Mouse (Mus musculus) retina, postnatal 1 day (tissue): ENCODE data around the gene Tmem156.
A peak's percentile ranks its signal among the peaks of the same experiment; 100 is the strongest.

Experiments
- DNase-seq: peaks from one replicate; pipeline ENCODE4 v3.0.0-alpha.2; 2012

The Tmem156 gene

DNA sequence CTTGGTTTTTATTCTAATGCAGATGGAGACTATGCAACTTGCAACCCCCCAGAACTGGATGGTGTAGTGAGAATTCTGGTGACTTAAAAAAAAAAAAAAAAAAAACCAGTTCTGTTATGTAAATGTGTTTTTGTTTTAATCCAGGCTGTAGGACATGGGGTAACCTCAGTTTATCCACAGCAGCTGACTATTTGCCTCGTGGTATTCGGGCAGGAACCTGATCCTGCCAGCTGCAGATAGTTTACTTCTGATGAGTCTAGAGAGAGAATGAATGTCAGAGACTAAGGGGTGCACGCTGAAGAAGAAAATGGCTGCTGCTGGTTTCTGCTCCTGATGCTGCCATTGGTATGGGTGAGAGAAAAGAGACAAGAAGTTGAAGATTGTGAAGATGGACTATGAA, 4.2 kb upstream of the Tmem156 start:
- no peak for DNase-seq

DNA sequence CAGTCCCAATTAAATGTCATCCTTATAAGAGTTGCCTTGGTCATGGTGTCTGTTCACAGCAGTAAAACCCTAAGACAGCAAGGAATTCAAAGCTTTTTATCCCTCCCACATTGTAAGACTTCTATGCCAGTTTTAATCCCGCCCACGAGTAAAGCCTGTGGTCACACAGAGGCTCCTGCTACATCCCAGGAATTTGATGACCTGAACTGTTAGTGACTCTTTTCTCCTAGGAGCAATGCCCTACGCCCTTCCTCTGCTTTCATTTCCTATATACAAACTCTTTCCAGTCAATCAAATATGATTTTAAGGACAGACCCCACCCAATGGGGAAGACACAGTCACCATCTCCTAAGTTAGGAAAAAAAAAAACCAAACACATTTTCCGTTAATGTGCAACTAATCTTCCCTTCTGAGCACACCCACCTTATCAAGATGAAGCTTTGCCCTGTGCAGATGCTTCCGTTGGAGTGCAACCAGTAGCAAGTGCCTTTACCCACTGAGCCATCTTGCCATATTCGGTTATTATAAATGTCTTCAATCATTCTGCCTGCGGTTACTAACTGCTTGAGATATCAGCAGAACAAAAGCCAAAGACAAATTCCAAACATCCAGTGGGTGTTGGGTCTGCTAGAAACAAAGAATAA, 3.1 kb upstream of the Tmem156 start:
- no peak for DNase-seq

DNA sequence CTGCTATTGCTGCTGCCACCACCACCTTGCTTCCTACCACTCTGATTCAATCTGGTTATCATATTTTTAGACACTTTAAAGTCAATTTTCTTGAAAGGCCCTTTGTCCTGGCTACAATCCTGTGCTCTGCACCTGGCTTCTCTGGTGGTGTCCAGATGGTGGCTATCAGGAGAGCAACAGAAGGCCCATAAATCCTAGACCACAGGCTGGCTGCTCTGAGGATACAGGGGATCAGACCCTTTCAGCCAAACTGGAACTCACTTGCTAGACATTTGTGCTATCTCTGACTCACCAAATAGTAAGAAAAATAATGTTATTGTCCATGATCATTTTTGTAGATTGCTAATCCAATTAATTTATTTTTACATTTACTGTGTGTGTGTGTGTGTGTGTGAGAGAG, 1.8 kb upstream of the Tmem156 start:
- peak; percentile 34 for DNase-seq

DNA sequence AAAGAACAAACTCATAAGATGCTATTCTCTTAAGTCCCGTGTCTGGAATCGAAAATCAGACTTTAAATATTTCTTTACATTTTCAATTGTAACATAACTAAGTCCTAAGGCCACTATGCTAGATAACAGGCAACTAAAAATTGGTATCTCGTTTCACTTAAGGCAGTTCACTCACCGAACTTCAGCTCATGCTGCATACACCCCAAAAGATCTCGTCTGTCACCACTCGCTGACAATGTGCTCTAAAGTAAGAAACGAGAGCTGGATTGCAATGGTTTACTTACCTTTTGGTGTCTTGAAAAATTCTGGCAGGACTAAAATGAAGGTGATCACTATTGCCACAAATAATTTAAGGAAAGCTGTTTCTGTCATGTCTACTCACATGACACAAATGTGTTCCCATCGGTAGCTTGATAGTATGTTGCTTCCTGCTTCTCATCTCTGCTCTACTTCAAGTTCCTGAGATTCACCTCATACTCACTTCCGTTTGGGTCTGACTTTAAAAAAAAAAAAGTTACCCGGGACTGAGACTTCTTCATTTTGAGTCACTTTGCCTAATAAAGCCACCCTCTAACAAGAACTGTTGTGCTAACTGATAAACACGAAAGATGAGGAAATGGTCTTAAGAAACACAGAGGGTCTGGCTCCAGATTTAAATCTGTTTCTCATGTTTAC, 611 bp downstream of the Tmem156 start:
- DNase-seq: no peak

DNA sequence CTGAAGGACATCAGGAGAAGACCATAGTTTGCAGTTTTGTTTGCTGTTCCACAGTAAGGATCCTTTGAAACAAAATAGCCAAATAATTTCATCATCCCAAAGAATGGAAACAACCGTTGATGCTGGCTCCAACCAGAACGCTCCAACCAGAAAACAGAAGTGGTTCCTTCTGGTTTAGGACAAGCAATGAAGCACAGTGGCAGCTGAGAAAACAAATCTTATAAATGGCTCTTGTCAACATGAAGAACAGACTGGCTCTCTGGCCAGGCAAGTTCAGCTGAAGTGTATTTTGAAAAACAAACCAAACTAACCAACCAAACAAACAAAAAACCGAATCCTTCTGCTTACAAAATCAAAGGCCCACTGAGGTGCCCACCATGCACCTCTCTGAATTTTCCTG, 2.2 kb downstream of the Tmem156 start:
- no peak for DNase-seq

DNA sequence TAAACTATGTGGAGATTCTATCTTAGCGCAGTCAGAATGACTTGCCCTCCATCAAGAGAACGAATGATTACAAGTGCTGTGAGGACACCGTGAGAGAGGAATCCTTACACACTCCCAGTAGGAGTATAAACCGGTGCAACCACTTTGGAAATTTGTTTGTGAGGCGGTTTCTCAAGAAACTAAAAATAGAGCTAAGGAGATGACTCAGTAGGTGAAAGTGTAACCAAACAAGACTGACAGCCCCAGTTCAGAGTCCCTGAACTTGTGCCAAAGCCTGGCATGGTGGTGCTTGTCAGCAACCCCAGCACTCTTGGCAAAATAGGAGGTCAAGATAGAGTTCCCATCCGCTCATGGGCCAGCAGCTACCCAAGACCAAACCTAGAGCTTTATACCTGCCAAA, 5.4 kb downstream of the Tmem156 start:
- DNase-seq: no peak

DNA sequence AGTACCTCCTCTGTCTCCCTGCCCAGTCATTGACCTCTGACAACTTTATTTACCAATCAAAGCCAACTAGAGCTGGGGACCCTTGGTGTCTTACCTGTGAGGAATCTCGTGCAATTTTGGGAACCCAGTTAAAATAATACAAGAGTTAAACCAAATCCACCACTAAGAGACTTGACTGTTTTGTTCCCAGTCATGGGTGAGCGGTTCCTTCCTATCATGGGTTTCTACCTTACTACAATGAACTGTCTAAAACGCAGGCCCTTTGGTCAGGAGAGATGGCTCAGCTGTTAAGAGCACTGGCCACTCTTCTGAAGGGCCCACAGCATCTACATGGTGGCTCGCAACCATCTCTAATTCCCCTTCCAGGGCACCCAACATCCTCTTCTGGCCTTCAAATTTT, 10.1 kb downstream of the Tmem156 start:
- DNase-seq: no peak

DNA sequence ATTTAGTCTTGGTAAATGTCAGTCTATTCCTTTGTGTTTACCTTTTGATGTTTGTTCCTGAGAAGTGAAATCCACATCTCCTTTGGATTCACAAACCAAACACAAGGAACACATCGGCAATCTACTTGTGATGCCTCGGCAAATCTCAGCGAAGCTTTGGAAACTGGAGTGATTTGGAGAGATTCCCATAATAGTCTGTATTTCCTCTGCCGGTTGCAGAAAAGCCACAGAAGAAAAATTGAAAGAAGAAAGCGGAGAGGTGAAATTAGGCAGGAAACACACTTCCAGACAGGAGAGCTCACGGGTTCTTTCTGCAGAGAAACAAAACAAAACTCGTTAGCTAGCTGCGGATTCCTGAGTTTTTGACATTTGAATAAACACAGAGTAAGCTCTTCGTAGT, 12.1 kb downstream of the Tmem156 start:
- no peak for DNase-seq

DNA sequence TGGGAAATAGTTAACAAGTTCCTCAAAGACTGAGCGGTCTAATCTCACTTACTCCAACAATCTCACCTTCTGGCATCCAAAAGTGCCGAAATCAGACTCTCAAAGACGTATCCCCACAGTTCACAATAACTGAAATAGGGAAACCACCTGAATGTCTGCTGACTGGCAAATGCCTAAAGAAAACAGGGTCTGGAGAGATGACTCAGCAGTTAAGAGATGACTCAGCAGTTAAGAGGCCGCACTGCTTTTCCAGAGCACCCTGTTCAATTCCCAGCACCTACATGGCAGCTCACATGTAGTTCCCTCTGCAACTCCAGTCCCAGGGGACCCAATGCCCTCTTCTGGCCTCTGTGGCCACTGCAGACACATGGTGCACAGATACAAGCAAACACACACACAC, 13.9 kb downstream of the Tmem156 start:
- no peak for DNase-seq

DNA sequence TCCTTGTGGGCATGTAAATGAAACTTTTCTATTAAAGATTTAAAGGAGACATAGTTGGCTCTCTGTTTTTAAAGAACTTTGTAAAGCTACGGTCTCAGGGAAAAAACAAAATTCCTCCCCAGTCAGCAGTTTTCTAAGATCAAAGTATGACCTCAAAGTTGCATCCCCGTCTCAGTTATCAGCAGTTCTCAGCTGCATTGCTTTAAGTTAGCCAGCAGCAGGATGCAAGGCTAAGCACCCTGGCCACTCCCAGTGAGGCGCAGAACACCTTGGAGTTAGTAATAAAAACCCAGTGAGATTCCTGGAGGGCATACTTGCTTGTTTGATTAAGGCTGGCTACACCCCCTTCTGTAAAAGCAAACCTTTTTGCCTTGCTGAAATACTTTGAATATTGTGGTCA, 15.2 kb downstream of the Tmem156 start:
- DNase-seq: no peak

DNA sequence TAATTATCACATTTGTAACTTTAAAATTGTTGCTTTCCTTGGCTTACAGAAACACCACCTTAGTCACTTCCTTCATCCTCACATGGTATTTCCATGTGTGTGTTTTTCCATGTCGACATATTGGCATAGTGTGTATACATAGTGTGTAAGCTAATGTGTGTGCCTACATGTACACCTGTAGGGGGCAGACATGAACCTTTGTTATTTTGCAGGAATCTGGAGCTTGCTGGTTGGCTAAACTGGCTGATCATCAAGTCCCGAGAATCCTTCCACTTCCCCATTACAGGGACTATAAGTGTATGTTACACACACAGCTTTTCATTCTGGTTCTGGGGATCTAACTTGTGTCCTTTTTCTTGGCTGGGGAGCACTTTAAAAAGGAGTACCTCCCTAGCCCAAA, 15.8 kb downstream of the Tmem156 start:
- DNase-seq: no peak

DNA sequence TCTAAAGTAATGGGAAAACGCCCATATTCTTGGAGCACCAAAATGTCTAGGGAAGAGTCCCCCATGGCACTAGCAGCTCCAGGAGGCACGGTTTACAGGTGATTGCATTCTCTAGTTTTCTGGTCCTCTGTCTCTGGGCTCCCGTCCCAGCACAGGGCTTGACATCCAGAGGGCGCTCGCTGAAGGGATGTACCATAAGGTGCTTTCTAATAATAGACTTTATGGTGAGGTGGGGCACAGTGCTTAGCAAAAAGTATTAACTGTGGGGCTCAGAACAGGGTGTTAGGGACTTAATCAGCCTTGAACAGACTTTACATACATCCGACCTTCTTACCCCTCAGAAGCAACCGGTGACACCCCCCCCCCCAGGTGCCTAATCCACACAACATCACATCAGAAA, 17.2 kb downstream of the Tmem156 start:
- DNase-seq: peak; percentile 58

DNA sequence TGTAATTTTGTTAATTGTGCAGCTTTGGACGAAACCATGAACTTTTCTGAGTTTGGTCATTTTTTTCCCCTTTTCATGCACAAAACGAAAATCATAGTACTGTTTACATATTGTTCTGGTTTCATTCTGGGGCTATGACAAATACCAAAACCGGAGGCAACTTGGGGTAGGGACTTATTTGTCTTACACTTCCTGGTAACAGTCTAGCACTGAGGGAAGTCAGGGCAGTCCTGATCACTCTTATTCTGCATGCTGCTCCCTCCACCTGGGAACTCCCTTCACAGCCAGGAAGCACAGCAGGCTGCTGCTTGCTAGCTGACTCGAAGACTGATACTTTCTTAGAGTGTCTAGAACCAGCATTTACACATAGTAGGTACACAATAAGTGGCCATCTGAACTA, 18.7 kb downstream of the Tmem156 start:
- DNase-seq: no peak

DNA sequence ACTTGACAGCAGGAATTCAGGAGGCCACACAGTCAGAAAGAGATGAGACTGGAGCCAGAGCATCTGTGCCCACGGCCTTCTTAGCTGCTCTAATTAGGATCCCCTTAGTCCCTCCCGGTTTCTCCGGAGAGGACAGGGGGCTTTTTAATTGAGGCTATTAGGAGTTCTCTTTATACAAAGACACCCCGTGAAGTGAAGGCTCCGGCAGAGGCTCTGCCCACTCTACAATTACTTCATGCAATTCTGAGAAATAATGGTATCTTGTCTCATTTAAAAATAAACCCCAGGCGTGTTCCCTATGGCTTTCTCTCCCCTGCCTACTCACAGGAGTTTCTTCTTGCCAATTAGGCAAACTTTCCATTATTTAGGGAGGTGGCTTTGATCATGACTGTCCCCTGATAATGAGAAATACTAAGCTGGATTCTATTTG, 20.2 kb downstream of the Tmem156 start:
- peak; percentile 89 for DNase-seq

DNA sequence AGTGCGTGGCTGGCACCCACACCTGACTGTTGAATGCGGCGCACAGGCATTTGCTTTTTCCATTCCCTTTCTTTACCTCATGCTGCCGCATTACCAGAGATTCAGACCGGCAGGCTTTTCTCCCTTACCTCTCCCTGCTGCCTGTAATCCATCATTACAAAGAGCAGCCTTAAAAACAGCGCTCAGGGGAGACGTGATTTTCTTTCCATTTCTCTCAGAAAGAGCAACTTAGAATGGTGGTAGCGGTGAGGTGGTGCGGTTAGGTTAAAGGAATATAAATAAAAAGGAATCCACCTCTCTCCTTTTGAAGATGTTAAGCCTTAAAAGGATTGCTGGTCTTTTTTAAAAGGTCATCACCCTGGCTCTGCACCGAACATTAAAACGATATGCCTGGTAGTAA, 22.1 kb downstream of the Tmem156 start:
- DNase-seq: no peak

DNA sequence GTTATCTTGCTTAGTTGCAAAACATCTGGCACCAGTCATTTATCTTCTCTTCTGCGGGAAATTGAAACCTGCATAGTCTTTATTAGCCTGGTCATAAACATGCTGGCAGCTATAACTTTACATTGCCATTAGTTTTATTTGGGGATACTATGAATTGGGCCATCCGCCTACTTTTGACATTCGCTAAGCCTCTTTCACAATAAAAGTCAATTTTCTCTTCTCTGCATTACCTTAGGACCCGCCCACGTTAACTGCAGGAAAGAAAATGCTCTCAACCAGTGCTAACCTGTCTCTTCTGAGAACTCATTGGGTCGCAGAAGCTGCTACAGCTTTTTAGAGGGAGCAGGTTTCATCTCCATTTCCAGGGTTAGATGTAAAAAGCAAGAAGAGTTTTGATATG, 23.8 kb downstream of the Tmem156 start:
- no peak for DNase-seq

DNA sequence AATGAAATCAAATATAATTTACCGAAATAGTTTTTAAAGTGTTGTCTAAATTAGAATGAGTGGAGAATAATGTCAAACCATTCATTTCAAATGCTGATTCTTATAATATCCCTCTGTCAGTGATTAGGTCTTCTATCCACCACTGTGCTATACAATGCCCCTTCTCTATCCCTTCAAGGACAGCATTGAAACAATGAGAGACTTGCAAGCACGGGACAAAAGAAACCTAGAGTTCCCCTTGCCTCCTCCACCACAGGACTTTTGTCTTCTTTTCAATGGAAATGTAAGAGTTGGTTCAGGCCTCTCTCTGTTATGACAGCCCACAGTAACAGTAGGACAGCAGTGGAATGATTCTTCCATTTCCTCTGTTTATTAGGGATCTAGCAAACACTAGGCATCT, 28.7 kb downstream of the Tmem156 start:
- DNase-seq: no peak

DNA sequence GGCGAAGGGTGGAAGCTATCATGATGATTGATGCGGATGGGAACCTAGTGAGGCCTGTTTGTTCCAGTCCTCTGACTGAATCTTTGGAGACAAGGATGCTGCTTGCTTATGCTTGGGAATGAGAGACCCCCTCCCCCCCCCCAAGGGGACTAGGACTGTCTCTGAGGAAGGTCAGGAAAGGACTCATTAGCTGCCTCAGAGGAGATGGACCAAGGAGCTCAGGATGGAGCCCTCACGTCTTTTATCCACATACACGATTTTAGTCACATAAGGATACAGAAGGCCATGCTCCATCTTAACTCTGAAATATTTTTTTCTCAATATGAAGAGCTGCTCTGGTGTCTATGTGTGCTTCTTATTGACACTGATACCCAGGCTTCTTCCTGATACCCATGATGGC, 29.7 kb downstream of the Tmem156 start:
- DNase-seq: no peak

DNA sequence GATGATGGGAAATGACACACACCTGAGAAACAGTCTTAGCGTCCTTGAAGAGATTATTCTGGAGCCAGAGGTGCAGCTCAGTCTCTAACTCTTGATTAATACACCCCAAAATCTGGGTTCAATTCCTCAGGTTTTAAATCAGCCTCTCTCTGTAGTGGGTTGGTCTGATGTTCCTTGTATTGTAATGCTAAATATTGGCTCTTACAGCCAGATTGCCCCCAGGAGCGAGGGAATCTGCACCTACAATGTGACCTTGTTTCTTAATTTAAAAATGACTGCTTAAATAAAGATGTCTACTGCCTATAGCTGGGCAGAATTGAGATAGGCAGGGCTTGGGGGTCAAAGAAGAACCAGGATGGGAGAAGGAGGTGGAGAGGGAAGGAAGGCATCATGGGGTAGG, 32.1 kb downstream of the Tmem156 start:
- DNase-seq: no peak

DNA sequence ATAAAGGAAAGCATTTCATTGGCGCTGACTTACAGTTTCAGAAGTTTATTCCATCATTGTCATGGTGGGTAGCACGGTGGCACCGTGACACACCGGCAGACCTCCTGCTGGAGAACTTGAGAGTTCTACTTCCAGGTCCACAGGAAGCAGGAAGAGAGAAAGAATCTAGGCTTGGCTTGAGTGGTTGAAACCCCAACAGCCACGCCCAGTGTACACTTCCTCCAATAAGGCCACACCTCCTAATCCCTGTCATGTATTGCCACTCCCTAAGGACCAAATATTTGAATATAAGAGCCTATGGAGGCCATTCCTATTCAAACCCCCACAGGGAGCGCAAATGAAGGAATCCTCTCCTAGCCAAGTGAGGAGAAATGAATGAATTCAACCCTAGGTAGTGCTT, 34.3 kb downstream of the Tmem156 start:
- DNase-seq: no peak

DNA sequence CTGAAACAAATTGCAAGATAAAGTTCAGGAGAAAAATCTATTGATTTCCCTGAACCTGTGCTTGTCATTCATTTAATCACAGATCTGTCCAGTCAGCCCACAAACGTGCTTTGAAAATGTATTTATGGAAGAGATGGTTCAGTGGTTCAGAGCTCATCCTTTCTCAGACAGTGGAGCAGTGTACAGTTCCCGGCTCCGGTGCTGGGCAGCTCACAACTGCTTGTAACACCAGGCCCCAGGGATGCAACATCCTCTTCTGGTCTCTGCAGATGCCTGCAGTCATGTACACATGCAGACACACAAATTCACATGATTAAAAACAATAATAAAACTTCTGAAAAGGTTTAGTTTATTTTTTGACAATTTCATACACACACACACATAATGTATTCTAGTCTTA, 40.4 kb downstream of the Tmem156 start:
- DNase-seq: no peak

DNA sequence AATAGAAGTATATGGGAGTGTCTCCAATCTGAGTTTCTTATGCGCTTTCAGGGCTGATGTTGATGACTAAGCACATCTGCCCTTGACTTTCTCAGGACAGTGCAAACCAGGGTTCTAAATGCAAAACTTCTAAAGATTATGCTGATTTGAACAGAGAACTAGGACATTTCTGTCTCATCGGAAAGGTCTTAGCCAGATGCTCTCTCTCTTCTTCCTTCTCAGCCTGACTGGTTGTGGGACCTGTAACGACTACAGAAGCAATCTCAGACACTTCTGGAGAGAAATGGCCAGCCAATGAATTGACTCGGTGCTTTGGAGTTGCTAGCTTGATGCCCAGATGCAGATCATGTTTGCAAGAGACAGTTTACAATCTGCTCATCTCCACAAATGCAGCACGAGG, 42.1 kb downstream of the Tmem156 start:
- DNase-seq: no peak

DNA sequence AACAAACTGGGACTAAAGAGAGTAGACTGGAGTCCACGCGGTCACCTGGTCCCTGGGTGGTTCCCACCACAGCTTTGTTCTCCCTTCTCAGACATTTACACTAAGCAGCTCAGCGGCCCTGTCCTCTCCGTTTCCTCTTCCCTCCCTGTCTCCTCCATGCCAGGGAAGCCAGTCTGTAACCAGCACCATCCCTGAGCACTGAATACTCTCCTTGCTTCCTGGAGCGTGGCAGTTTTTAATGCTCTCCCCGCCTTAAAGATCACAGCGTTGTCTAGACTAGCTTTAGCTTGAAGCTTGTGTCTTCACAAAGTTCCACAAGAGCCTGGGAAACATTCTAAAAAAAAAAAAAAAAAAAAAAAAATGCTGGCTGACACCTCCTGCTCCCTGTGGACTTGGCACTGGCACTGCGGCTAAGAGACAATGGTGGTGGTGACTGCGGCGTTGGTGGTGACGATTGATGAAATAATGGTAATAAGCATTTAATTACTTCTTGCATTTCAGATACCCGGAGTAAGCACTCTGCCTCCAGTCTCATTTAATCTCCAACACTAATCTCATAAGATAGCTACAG, 44.6 kb downstream of the Tmem156 start:
- no peak for DNase-seq

DNA sequence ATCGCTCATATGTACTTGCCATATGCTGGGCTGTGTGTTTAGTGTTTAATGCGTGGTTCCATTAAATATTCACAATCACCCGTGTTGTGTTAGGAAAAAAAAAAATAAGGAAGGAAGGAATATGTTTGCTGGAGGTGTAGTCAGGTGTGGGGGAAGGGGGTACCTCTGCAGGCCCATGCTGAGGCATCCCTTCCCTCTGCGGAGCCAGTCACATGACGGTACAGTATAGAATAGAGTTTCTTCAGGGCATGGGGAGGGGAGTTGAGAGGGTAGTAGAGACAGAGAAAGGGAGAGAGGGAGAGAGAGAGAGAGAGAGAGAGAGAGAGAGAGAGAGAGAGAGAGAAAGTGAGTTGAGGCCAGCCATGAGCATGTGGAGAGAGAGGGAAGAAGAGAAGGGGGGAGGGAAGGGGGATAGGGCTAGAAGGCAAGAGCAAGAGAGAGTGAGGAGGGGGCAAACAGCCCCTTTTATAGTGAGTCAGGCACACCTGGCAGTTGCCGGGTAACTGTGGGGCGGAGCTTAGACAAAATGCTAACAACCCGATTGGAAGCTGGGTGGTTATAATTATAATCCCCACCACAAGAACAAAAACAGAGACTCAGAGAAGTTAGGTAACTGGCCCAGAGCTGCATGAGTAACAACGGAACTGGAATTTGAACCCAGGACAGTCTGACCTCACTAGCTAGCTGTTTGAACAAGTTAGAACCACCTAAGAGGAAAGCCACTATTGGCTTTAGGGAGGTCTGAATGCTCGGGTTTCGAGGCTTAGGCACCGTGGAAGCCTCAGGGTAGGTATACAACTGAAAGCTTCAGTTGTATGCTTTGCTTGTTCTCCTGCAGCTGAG, 45.3 kb downstream of the Tmem156 start:
- DNase-seq: no peak
